Mouse (Mus musculus) liver, adult 2 months (tissue): ENCODE measurements around the gene Tmem239.

ENCODE experiments used
- CTCF ChIP-seq: fragments of 200-500 bp; IDR thresholded peaks from 2 replicates; pipeline ENCODE4 v1.5.1; 2011; ENCODE audit warnings: low read depth, low read length, control low read depth
- POLR2A ChIP-seq: fragments of 200-500 bp; IDR thresholded peaks from 2 replicates; pipeline ENCODE4 v1.6.1; 2011; ENCODE audit warnings: low read length, control low read depth; ENCODE audit not compliant: insufficient read depth; ENCODE audit errors: extremely low read depth

GRCm38 (mm10) chr2:130448449-130448848 is 42.2 kb downstream of the Tmem239 start:
- TF ChIP-seq POLR2A (no peak), CTCF (no peak)
